Mouse (Mus musculus): ENCODE measurements around the gene 1810055G02Rik. TPM values are rescaled to one million over a fixed set of nuclear protein-coding genes. Genes with fewer than 3 reads are reported as not detected.

The 1810055G02Rik gene
- total RNA-seq, 4 experiments from 2014 or later = 5.5 to 8.2 (median 6.5) TPM

GRCm38 (mm10) chr19:3742716-3743115 is 34.6 kb downstream of the 1810055G02Rik start:
- DNase-seq (ENCODE audit: low spot score) = no peak

GRCm38 (mm10) chr19:3743362-3743761 is 35.3 kb downstream of the 1810055G02Rik start:
- no peak for DNase-seq (ENCODE audit: low spot score)

GRCm38 (mm10) chr19:3743851-3744512 is 35.9 kb downstream of the 1810055G02Rik start:
- peak; percentile 49 for DNase-seq (ENCODE audit: low spot score)

- no peak for DNase-seq (ENCODE audit: low spot score)
Observed at GRCm38 (mm10) chr19:3752621-3753239, 44.6 kb downstream of the 1810055G02Rik start.

- no peak for DNase-seq (ENCODE audit: low spot score)
Observed at GRCm38 (mm10) chr19:3753240-3753633, 45.1 kb downstream of the 1810055G02Rik start.

- DNase-seq (ENCODE audit: low spot score) = no peak
Observed at GRCm38 (mm10) chr19:3753738-3754137, 45.6 kb downstream of the 1810055G02Rik start.

GRCm38 (mm10) chr19:3757861-3758260 is 49.8 kb downstream of the 1810055G02Rik start:
- DNase-seq (ENCODE audit: low spot score) = no peak

GRCm38 (mm10) chr19:3765221-3765820 is 57.2 kb downstream of the 1810055G02Rik start:
- DNase-seq (ENCODE audit: low spot score) = no peak

GRCm38 (mm10) chr19:3766378-3766777 is 58.3 kb downstream of the 1810055G02Rik start:
- no peak for DNase-seq (ENCODE audit: low spot score)

- peak; percentile 48 for DNase-seq (ENCODE audit: low spot score)
Observed at GRCm38 (mm10) chr19:3767276-3767780, 59.2 kb downstream of the 1810055G02Rik start, which contains the start of gene Kmt5b. Gene Kmt5b, plus strand, starts transcription at chr19:3767421.

Other genes with a start within 250 kb of the 1810055G02Rik start
- gene Ppp6r3, start 132.5 kb upstream of the 1810055G02Rik start, total RNA-seq (2022) = 10 to 100 TPM; 67.3 to 84.8 (median 74.2) TPM
- gene Lrp5, start 21.7 kb upstream of the 1810055G02Rik start, total RNA-seq (2022) = 10 to 100 TPM; 48.9 to 52.9 (median 50.7) TPM
- 10 to 100 TPM; 23.7 to 29.4 (median 28.2) TPM for gene Kmt5b, start 59.1 kb downstream of the 1810055G02Rik start, total RNA-seq (2022)
- 10 to 100 TPM in 1 of 4 experiments, 1 to 10 TPM in 3; 8.3 to 10.4 (median 8.7) TPM for gene Chka, start 143.5 kb downstream of the 1810055G02Rik start, total RNA-seq (2022)
- gene Tcirg1, start 198.8 kb downstream of the 1810055G02Rik start, total RNA-seq (2022) = 10 to 100 TPM in 2 of 4 experiments, 1 to 10 TPM in 2; 8.5 to 13.9 (median 9.3) TPM
- 100 to 1,000 TPM; 481 to 543 (median 507) TPM for gene Ndufs8, start 204.5 kb downstream of the 1810055G02Rik start, total RNA-seq (2022)
- gene Aldh3b1, start 221.5 kb downstream of the 1810055G02Rik start, total RNA-seq (2022) = 1 to 10 TPM in 3 of 4 experiments, under 1 TPM in 1; 0.76 to 2.2 (median 1.6) TPM
- 10 to 100 TPM; 11.1 to 19.2 (median 13.7) TPM for gene Unc93b1, start 226.9 kb downstream of the 1810055G02Rik start, total RNA-seq (2022)